Mouse (Mus musculus) midbrain, embryonic 13.5 days (tissue): Measurements from ENCODE around the gene R3hcc1l. TPM values are rescaled to one million over a fixed set of nuclear protein-coding genes. Genes with fewer than 3 reads are reported as not detected.

Experiments used
- ATAC-seq: fragments of 200-750 bp; cut with Nextera tagmentation; 2 replicates; pipeline ENCODE4 v1.8.0; 2017; ENCODE audit warnings: mild to moderate bottlenecking, moderate TSS enrichment, moderate library complexity
- H3K27ac ChIP-seq: fragments of 300-500 bp; sonication (generic); 2 replicates; pipeline ENCODE4 v1.5.1; 2015; ENCODE audit warnings: inconsistent platforms, mild to moderate bottlenecking, moderate library complexity
- H3K27me3 ChIP-seq: fragments of 300-500 bp; sonication (generic); 2 replicates; pipeline ENCODE4 v1.6.1; 2015; ENCODE audit warnings: mild to moderate bottlenecking, inconsistent platforms
- H3K36me3 ChIP-seq: fragments of 300-500 bp; sonication (generic); 2 replicates; pipeline ENCODE4 v1.6.1; 2015; ENCODE audit warnings: mild to moderate bottlenecking, inconsistent platforms
- H3K4me1 ChIP-seq: fragments of 300-500 bp; sonication (generic); replicated peaks from 2 replicates; pipeline ENCODE4 v1.6.1; 2015; ENCODE audit warnings: inconsistent platforms
- H3K4me2 ChIP-seq: fragments of 300-500 bp; sonication (generic); replicated peaks from 2 replicates; pipeline ENCODE4 v1.6.1; 2015; ENCODE audit warnings: moderate library complexity, mild to moderate bottlenecking, inconsistent platforms
- H3K4me3 ChIP-seq: fragments of 300-500 bp; sonication (generic); replicated peaks from 2 replicates; pipeline ENCODE4 v1.5.1; 2015; ENCODE audit warnings: mild to moderate bottlenecking, inconsistent platforms
- H3K9ac ChIP-seq: fragments of 300-500 bp; sonication (generic); replicated peaks from 2 replicates; pipeline ENCODE4 v1.6.1; 2015; ENCODE audit warnings: mild to moderate bottlenecking, inconsistent platforms
- H3K9me3 ChIP-seq: fragments of 300-500 bp; sonication (generic); 2 replicates; pipeline ENCODE4 v1.6.1; 2016; ENCODE audit warnings: mild to moderate bottlenecking, inconsistent platforms
- WGBS: fragments of 180-500 bp; shearing (Covaris S2); methylation state at CpG from one replicate; pipeline ENCODE4 v1.1.7; 2015; 5-methylcytosine and 5-hydroxymethylcytosine counted together
- polyA plus RNA-seq: library from polyadenylated mRNA; unstranded; fragments of >200 nt; fragmentation: Nextera tagmentation; extraction: Ambion mirVana; gene quantifications from 2 replicates; pipeline ENCODE4 v1.2.1, GENCODE M21; 2015

The R3hcc1l gene
- polyA plus RNA-seq, 1 experiment from 2014 or later = 15.7 TPM

DNA sequence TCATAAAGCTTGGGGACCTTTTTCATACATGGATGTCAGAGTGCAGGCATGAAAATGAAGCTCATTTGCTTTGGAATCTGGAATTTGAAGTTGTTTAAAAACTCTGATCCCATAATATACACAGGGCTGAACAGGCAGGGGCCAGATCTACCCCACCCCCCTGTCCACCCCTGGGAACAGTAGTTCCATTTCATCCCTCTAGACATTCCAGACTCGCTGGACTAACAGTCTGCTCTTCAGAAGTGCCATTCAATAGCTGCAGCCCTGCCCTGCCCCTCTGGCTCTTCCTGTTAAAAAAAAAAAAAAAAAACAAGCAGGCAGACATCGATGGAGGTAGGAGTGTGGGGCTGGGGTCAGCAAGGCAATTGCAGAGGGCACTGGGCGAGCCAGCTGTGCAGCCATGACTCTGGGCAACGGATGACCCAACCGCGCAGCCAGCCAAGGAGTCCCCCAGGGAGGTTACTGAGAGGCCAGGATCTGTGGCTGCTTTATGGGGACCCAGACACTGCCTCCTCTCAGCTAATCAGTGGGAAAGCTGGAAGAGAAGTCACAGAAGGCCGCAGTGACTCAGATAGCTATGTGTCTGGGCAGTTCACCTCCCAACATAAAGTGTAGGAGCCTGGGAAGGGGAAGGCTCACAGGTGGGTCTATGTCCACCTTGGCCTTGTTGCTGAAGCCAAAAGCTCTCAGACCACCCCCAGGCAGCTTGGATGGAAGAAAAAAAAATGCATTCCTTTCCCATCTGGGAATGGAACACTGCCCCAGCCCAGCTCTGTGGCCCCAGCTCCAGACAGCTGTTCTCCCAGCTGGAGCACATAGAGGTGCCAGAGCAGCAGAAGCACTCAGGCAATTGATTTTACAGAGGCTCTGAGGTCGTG is 120.3 kb downstream of the R3hcc1l start:
- H3K27me3 ChIP-seq = no peaks in the 10 kb centered on the region
- ATAC-seq = no peak
- no peaks in the 10 kb centered on the region for H3K9me3 ChIP-seq
- H3K36me3 ChIP-seq = no peaks in the 10 kb centered on the region
- 65% methylated on average over 8 of the region's 8 CpGs for WGBS
- H3K27ac ChIP-seq = no peak overlapping the region
- H3K4me3 ChIP-seq = no peak overlapping the region
- no peak overlapping the region for H3K4me2 ChIP-seq
- no peaks in the 10 kb centered on the region for H3K4me1 ChIP-seq
- H3K9ac ChIP-seq = no peak overlapping the region

DNA sequence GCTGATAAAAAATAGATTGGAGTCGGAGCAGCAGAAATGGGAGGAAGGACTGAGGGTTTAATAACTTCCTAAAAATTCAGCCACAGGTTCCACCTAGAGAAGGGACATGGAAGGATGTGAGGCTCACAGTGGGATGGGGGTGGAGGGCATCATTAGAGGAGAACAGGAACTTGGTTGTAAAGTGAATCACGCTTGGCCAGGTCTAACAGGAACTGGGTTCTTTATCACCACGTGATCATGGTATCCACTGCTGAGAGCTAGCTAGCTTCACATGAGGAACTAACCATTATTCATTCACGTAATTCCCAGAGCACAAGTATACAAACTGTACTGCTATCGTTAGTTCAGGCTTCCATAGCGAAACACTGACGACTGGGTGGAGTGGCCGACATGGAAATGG is 121.0 kb downstream of the R3hcc1l start:
- H3K36me3 ChIP-seq = no peaks in the 10 kb centered on the region
- 87% methylated on average over 8 of the region's 8 CpGs for WGBS
- no peaks in the 10 kb centered on the region for H3K4me1 ChIP-seq
- H3K27ac ChIP-seq = no peak overlapping the region
- no peak overlapping the region for H3K9ac ChIP-seq
- no peaks in the 10 kb centered on the region for H3K27me3 ChIP-seq
- H3K9me3 ChIP-seq = no peaks in the 10 kb centered on the region; the same call in 1 of the 2 replicates
- no peak overlapping the region for H3K4me3 ChIP-seq
- no peak overlapping the region for H3K4me2 ChIP-seq
- no peak for ATAC-seq

DNA sequence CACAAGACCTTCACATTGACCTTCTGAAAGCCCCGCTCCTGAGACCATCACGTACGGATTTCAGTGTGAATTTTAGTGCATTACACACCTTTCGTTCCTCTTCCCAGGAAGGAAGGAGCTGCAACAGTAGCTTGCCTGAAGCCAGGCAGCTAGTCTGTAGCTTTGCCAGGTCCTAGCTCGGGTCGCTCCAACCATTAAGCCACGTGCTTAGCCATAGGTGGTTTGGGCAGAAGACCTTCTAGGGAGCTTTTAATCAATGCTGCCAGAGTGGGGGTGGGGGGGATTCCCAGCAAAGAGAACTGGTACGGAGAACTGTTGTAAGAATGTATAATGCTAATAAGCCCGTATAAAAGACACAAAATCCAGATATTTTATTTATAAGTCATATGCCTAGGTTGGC is 121.7 kb downstream of the R3hcc1l start:
- ATAC-seq = no peak
- Histone ChIP-seq H3K9ac (no peak overlapping the region), H3K9me3 (no peaks in the 10 kb centered on the region; the same call in 1 of the 2 replicates), H3K4me1 (no peaks in the 10 kb centered on the region), H3K4me3 (no peak overlapping the region), H3K4me2 (no peak overlapping the region), H3K27ac (no peak overlapping the region), H3K27me3 (no peaks in the 10 kb centered on the region), H3K36me3 (no peaks in the 10 kb centered on the region)
- 87% methylated on average over 9 of the region's 9 CpGs for WGBS

Other genes with a start within 250 kb of the R3hcc1l start
- 14.8 and 18.9 TPM in 2 replicates for gene Crtac1, start 87.0 kb upstream of the R3hcc1l start, polyA plus RNA-seq
- 0.11 and 0.17 TPM in 2 replicates for gene Loxl4, start 94.1 kb downstream of the R3hcc1l start, polyA plus RNA-seq
- 1.5 and 1.6 TPM in 2 replicates for gene Pyroxd2, start 234.0 kb downstream of the R3hcc1l start, polyA plus RNA-seq